In the genomic region with DNA sequence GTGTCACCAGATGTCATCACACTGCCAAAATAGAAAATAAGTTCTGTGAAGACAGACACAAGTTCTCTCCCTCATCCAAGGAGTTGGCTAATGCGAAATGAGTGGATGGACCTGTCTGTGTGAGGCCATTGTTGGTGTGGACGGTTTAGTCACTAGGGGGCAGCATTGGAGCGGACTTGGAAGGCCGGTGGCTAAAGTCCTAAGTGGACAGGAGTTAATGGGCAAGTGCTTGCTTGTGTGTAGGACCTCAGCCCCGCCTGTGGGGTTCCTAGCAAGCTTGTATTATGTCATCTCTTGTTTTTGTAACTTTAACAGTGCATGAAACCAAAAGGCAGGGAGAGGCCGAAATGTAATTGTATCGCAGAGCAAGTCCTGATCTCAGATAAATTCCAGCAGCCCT, we compare ENCODE assay signal across 8 mouse cellular contexts. TPM values are rescaled to one million over a fixed set of nuclear protein-coding genes. Genes with fewer than 3 reads are reported as not detected.
DNase-seq lines count a peak whose midpoint lies in the region; ATAC-seq lines count a peak whose summit lies in the region.

No protein-coding gene starts in this region.

- peak; percentile 96 for DNase-seq in NIH3T3 (ENCODE audit: low read depth)
- peak; percentile 89 for DNase-seq in cerebellum, adult 9-11 months
- DNase-seq in frontal cortex, postnatal 14 days (ENCODE audit: low spot score in 2 of 2): peak; percentile 38 to 78
- DNase-seq in hindbrain, embryonic 14.5 days (ENCODE audit: low spot score): peak; percentile 91
- peak; percentile 77 to 92 for DNase-seq in layer of hippocampus, postnatal 25 days (ENCODE audit: extremely low spot score in 1 of 2, low spot score in 1 of 2)
- DNase-seq in right cerebral cortex, postnatal 14 days: peak; percentile 81
- peak; percentile 84 for DNase-seq in yolk sac, embryonic 10.5 days (ENCODE audit: low spot score)

- no peak overlapping the region for H3K9ac ChIP-seq in hindbrain, embryonic 14.5 days

- H3K27ac ChIP-seq in hindbrain, embryonic 14.5 days: no peak overlapping the region

- no peak overlapping the region for H3K4me3 ChIP-seq in hindbrain, embryonic 14.5 days (replicated peaks; ENCODE audit: low read length)

- no peaks in the 10 kb centered on the region for H3K27me3 ChIP-seq in hindbrain, embryonic 14.5 days (ENCODE audit: control insufficient read depth, insufficient read depth, low read length)

- peak; percentile 83; the same call in 1 of the 2 replicates for ATAC-seq in hindbrain, embryonic 14.5 days (ENCODE audit: low FRiP score)
- ATAC-seq in megakaryocyte, adult 5-6 weeks (ENCODE audit: poor library complexity, severe bottlenecking): peak; percentile 52

- no peak overlapping the region for H3K4me2 ChIP-seq in hindbrain, embryonic 14.5 days (replicated peaks)

- 29% methylated on average over 7 of the region's 7 CpGs for WGBS in hindbrain, embryonic 14.5 days

- no peaks in the 10 kb centered on the region for H3K9me3 ChIP-seq in hindbrain, embryonic 14.5 days (ENCODE audit: control insufficient read depth, low read length)

- no peaks in the 10 kb centered on the region for H3K4me1 ChIP-seq in hindbrain, embryonic 14.5 days (replicated peaks; ENCODE audit: control insufficient read depth, insufficient read depth, low read length)

- H3K36me3 ChIP-seq in hindbrain, embryonic 14.5 days (replicated peaks; ENCODE audit: control insufficient read depth, insufficient read depth): no peaks in the 10 kb centered on the region

RNA-seq across cellular contexts. Expression of a gene that starts 45.6 kb away (rescaled TPM):
- 0.40 and 0.51 TPM in 2 replicates for polyA plus RNA-seq in hindbrain, embryonic 14.5 days (2014; fragmentation: Nextera tagmentation; extraction: Ambion mirVana)
- not detected for total RNA-seq in layer of hippocampus, postnatal 25 days (2021)
- not detected in 2 replicates for total RNA-seq in megakaryocyte, adult 5-6 weeks (2015)
- total RNA-seq in megakaryocyte, adult 5-6 weeks (2017): not detected in 2 replicates
